Comparison of ENCODE assay signal across 9 mouse cellular contexts in the genomic region with DNA sequence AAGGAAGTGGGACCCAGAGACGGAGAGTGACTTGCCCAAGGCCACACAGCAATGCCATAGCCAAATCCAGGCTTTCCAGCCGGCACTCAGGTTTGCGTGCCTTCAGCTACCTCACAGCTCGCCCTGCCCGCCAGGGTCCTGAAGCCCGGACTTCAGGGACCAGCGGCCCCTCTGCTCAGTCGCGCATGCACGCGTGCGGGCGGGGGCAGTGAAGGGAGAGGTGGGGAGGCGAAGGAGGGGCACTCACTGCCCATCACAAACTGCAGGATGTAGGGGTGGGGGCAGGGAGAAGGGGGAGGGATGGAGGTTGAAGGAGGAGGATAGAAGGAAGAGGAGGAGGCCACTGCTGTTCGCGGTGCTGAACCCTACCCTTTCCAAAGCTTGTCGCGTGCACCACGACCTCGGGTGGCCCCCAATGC. TPM values are rescaled to one million over a fixed set of nuclear protein-coding genes. Genes with fewer than 3 reads are reported as not detected.
A peak's percentile ranks its signal among the peaks of the same experiment; 100 is the strongest.
DNase-seq lines count a peak whose midpoint lies in the region; ATAC-seq and TF ChIP-seq lines count a peak whose summit lies in the region.
"Had no signal": no experiment of that assay in that cellular context is flagged by ENCODE, and none has a peak within 500 bp of the region (broad histone marks: within the 10 kb centered on the region; RNA-seq: fewer than 3 reads in every experiment).

No protein-coding gene starts in this region.

- no peak overlapping the region for H3K9ac ChIP-seq in lung, embryonic 16.5 days (ENCODE audit: low read length)
- no peak overlapping the region for H3K9ac ChIP-seq in liver, embryonic 13.5 days
- H3K9ac ChIP-seq in stomach, embryonic 14.5 days (replicated peaks; ENCODE audit: low read depth, low read length): no peak overlapping the region

- no peak for TF ChIP-seq CTCF in lung, adult 2 months (IDR thresholded peaks at IDR 0.05; ENCODE audit: insufficient read depth, low read length)

- H3K27me3 ChIP-seq in lung, embryonic 16.5 days (ENCODE audit: control insufficient read depth, insufficient read depth, low read depth, low read length): peaks cover 99% of the 10 kb centered on the region
- H3K27me3 ChIP-seq in liver, embryonic 13.5 days: peaks cover 100% of the 10 kb centered on the region
- peaks cover 92% of the 10 kb centered on the region for H3K27me3 ChIP-seq in stomach, embryonic 14.5 days (ENCODE audit: control insufficient read depth, insufficient read depth, low read length)

- no peak for TF ChIP-seq POLR2A in lung, adult 2 months (IDR thresholded peaks at IDR 0.05; ENCODE audit: borderline replicate concordance, extremely low read depth, low read depth, low read length)

- H3K9me3 ChIP-seq in lung, embryonic 16.5 days (ENCODE audit: control insufficient read depth, low read length): no peaks in the 10 kb centered on the region
- H3K9me3 ChIP-seq in liver, embryonic 13.5 days (replicated peaks): no peaks in the 10 kb centered on the region
- no peaks in the 10 kb centered on the region for H3K9me3 ChIP-seq in stomach, embryonic 14.5 days (ENCODE audit: control insufficient read depth, low read depth, low read length)

- under 1% methylated on average over 20 of the region's 20 CpGs for WGBS in lung, embryonic 16.5 days
- 1% methylated on average over 20 of the region's 20 CpGs for WGBS in lung, adult 2 months
- WGBS in liver, embryonic 13.5 days (ENCODE audit: insufficient replicate concordance): under 1% methylated on average over 20 of the region's 20 CpGs
- WGBS in stomach, embryonic 14.5 days: 2% methylated on average over 20 of the region's 20 CpGs

- H3K36me3 ChIP-seq in lung, embryonic 16.5 days (ENCODE audit: control insufficient read depth, insufficient read depth, low read length): no peaks in the 10 kb centered on the region
- no peaks in the 10 kb centered on the region for H3K36me3 ChIP-seq in liver, embryonic 13.5 days
- no peaks in the 10 kb centered on the region for H3K36me3 ChIP-seq in stomach, embryonic 14.5 days (ENCODE audit: control insufficient read depth, insufficient read depth, low read length)

- peak overlapping the region; percentile 37 for H3K4me3 ChIP-seq in lung, embryonic 16.5 days (ENCODE audit: low read length)
- no peak overlapping the region for H3K4me3 ChIP-seq in lung, adult 2 months (replicated peaks; ENCODE audit: extremely low read depth, low read depth, low read length)
- H3K4me3 ChIP-seq in liver, embryonic 13.5 days (replicated peaks): peak overlapping the region; percentile 19
- peak overlapping the region; percentile 14; the same call in 1 of the 2 replicates for H3K4me3 ChIP-seq in stomach, embryonic 14.5 days (ENCODE audit: low read depth, low read length)

- ATAC-seq in lung, embryonic 16.5 days (ENCODE audit: low read depth): no peak
- no peak for ATAC-seq in liver, embryonic 13.5 days (ENCODE audit: low read depth)
- no peak for ATAC-seq in stomach, embryonic 14.5 days (ENCODE audit: insufficient number of reproducible peaks, insufficient read depth, low FRiP score, low read depth)

- peaks cover 35% of the 10 kb centered on the region for H3K4me1 ChIP-seq in lung, embryonic 16.5 days (replicated peaks; ENCODE audit: control insufficient read depth, insufficient read depth, low read length)
- peaks cover 4% of the 10 kb centered on the region; the same call in 1 of the 2 replicates for H3K4me1 ChIP-seq in lung, adult 2 months (ENCODE audit: control insufficient read depth, insufficient read depth, low read length)
- H3K4me1 ChIP-seq in liver, embryonic 13.5 days (replicated peaks): peaks cover 24% of the 10 kb centered on the region
- peaks cover 27% of the 10 kb centered on the region; the same call in 1 of the 2 replicates for H3K4me1 ChIP-seq in stomach, embryonic 14.5 days (ENCODE audit: control insufficient read depth, insufficient read depth, low read length)

- no peak overlapping the region for H3K27ac ChIP-seq in lung, embryonic 16.5 days (ENCODE audit: low read length)
- H3K27ac ChIP-seq in liver, embryonic 13.5 days: no peak overlapping the region
- no peak overlapping the region for H3K27ac ChIP-seq in stomach, embryonic 14.5 days (ENCODE audit: low read length)

- intact Hi-C loops in gastrocnemius, postnatal 14 days (cut with DNase I; ENCODE audit: low total_unique reads): no loop called here

- DNase-seq in cerebellum, adult 8-10 months: peak; percentile 23
- no peak for DNase-seq in cerebellum, adult 9-11 months
- DNase-seq in lung, adult 2 months: no peak
- no peak for DNase-seq in liver, embryonic 13.5 days
- no peak for DNase-seq in right cerebral cortex, postnatal 14 days
- DNase-seq in gastrocnemius, postnatal 14 days: no peak
- DNase-seq: adrenal gland, postnatal 14 days had no signal

- H3K4me2 ChIP-seq in lung, embryonic 16.5 days (ENCODE audit: low read depth, low read length): peak overlapping the region; percentile 32
- H3K4me2 ChIP-seq in liver, embryonic 13.5 days: peak overlapping the region; percentile 32; the same call in 1 of the 2 replicates
- peak overlapping the region; percentile 28; the same call in 1 of the 2 replicates for H3K4me2 ChIP-seq in stomach, embryonic 14.5 days (replicated peaks; ENCODE audit: low read depth, low read length)

RNA-seq across cellular contexts. Expression of a gene that starts 1.9 kb away (rescaled TPM):
- polyA plus RNA-seq in lung, embryonic 16.5 days (2015; fragmentation: Nextera tagmentation; extraction: Ambion mirVana): 0.09 TPM in 1 of 2 replicates, not detected in the other
- 0.02 and 0.07 TPM in 2 replicates for polyA plus RNA-seq in lung, adult 2 months (2012; rRNA removed)
- polyA plus RNA-seq in liver, embryonic 13.5 days (2015; fragmentation: Nextera tagmentation; extraction: Ambion mirVana): not detected in 2 replicates
- not detected in 2 replicates for polyA plus RNA-seq in stomach, embryonic 14.5 days (2014; fragmentation: Nextera tagmentation; extraction: Ambion mirVana)
- under 1 TPM in 1 of 2 experiments, not detected in 1; 0.12 TPM for total RNA-seq in gastrocnemius, postnatal 14 days (2021)
- total RNA-seq: adrenal gland, postnatal 14 days had no signal
